Mouse (Mus musculus) gastrocnemius, adult 8-10 months (tissue): Measurements from ENCODE around the gene Als2cl. TPM values are rescaled to one million over a fixed set of nuclear protein-coding genes. Genes with fewer than 3 reads are reported as not detected.
A peak's percentile ranks its signal among the peaks of the same experiment; 100 is the strongest.

Experiments used
- DNase-seq, 2 experiments: peaks; one replicate each; pipeline ENCODE4 v3.0.0; 2022; ENCODE audit warnings: low spot score in 2 of 2
- microRNA-seq: library from miRNA; unstranded; fragments of <30 nt; microRNA quantifications from one replicate; pipeline ENCODE4 v1.2.0, GENCODE M21; 2022
- total RNA-seq, 4 experiments: library from RNA; stranded (reverse); gene quantifications; 2 replicates each; pipeline ENCODE4 v1.2.4; 2022

Als2cl gene
- total RNA-seq, 4 experiments from 2014 or later, result 2.6 to 3.2 (median 2.9) TPM

- DNase-seq, result no peak
Observed at GRCm38 (mm10) chr9:110916786-110917185, 37.1 kb downstream of the Als2cl start, which contains the start of gene Fam240a. Gene Fam240a, minus strand, starts transcription at chr9:110916861.

DNA sequence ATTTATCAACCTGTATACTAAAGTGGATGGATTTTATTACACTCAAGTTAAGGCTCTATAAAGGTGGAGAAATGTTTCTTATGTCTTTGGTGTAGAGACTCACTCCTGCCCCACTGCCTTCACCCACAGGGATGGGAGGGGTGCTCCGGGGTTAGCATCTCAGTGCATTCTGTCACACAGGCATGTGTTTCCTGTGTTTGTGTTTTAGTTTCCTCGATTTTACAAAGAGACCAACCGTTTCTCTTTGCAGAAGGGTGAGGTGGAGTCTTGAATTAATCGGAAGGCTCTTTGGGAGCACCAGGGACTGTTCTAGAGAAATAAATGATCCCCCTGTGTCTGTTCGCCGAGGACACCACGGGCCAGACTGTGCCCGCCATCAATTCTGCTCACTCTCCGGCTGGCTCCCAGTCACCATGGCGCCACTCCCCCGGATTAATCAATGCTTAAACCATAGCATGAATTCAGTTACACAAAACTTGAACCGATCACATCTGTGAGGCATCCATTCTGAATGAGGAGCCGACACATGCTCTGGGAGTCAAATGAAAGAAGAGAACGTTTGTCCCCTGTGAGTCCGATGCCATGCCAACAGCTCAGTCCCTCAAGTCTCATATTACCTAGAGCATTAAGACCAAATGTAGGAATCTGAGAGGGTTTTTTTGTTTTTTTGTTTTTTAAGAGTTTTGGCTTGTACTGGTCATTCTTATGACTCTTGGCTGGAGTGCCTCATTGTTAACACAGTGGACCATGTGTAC is 41.2 kb downstream of the Als2cl start:
- no peak for DNase-seq

DNA sequence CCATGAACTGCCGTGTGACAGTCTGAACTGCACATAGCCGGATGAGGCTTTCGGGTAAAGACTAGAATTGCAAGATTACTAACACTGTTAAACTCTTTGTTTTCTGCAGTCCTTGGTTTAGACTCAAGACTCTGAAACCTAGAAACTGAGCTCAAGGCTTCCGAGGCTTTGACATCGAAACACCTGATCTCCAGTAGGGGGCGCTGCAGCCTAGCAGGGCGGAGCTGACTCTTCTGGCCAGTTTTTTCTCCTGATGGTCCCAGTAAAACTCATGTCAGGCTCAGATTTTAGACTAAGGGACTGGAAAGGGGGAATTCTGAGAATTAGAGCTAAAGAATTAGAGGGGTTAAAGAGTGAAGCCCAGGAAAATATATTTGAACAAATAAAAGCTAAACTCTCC is 43.1 kb downstream of the Als2cl start:
- peak; percentile 51 to 57 for DNase-seq

DNA sequence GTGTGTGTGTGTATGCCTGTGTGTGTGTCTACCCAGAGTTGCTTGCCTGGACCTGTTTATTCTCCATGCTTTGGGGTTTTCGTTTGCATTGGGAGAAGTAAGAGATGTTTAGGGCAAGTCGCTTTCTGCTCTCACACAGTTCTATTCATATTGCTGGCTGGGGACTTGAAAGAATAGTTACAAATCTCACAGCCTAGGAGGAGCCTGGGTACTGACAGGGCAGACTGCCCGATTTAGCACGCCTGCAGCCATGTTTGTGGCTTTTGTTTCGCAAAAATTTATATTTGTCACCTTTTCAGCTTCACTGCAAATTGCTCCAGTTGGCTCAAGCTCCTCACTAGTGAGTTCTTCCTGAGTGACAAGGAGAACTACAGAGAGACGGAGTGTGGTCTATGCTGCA is 51.9 kb downstream of the Als2cl start:
- DNase-seq, result no peak

DNA sequence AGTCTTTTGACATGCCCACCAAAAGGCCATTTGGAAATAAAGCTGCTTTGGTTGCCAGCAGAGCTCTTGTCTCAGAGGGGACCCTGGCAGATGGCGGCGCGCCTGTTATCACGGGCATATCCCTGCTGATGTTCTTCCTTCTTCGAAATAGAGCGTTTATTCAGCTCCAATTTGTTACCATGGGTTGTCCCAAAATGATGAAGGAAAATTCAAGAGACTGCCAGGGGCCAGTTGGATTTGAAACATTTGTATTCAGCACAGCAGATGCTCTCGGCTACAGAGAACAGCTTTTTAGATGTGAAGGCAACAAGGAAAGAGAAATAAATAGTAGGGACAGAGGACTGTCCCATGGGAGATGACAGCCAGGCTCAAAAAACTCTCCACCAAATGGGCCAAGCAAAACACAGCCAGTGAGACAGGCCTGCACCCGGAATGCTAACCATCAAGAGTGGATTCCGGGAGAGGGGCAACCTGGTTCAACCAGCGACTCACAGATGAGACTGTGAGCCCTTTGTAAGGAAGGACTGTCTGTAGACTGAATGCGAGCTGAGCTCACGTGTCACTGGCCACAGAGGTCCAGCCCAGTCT is 54.3 kb downstream of the Als2cl start:
- DNase-seq, result no peak

GRCm38 (mm10) chr9:110935941-110936340 is 56.3 kb downstream of the Als2cl start:
- no peak for DNase-seq

- no peak for DNase-seq
Observed at GRCm38 (mm10) chr9:110937506-110938490, 58.1 kb downstream of the Als2cl start.

DNA sequence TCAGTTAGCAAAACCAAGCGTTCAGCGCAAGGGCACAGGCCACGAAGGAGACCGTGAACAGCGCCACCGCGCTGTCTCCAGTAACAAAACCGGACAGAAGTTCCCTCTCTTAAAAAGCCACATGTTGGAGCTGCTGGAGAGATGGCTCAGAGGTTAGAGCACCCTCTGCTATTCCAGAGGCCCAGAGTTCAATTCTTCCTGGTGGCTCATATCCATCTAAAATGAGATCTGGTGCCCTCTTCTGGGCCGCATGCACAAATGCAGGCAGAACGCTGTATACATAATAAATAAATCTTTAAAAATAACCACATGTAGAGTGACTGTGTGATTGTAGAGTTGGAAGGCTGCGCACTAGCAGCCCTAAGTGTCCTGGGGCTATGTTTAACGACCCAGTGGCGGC is 64.6 kb downstream of the Als2cl start:
- DNase-seq, result no peak

- DNase-seq, result no peak
Observed at GRCm38 (mm10) chr9:110945343-110945742, 65.7 kb downstream of the Als2cl start.

DNA sequence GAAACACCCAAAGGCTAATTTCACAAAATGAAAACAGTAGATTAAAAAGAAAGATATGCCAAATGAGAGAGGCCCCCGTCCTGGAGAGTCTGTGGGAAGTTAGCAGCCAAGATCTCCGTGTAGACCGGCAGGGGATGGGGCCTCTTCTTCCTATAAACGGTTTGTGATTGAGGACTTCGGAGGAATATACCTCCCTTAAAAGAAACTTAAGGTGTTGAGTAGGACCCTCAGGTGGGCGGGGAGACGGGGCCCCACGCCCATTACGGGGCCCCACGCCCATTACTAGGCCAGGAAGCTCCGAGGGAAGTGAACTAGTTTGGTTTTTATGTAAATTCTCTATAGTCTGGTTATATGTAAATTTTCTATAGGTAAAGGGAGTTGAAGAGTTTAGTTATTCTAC is 66.3 kb downstream of the Als2cl start, which contains the start of gene Tdgf1:
Gene Tdgf1 (minus strand): TSS at position 233 of the 400 bp plus-strand sequence.
- DNase-seq, result no peak

DNA sequence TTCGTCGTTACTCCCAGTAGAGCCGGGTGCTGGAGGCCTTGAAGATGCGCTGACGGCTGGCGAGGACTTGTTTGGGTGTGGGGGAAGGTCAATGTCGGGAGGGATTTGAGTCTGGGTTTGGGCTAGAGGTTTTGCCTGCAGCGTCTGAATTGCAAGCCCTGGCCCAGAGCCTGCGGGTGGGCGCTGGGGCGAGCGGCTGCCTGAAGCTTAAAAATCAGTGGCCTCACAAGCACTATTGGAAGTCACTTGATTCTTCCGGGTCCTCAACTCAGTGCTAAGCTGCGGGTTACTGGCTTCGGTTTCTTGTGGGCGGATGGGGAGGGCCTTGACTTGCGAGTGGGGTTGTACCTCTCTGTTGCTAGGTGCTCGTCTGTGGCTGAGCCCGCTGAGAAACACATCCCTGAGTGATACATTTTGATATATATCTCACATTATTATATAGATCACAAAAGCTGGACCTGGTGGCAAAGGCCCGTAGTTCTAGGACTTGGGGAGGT is 66.9 kb downstream of the Als2cl start:
- DNase-seq, result no peak

DNA sequence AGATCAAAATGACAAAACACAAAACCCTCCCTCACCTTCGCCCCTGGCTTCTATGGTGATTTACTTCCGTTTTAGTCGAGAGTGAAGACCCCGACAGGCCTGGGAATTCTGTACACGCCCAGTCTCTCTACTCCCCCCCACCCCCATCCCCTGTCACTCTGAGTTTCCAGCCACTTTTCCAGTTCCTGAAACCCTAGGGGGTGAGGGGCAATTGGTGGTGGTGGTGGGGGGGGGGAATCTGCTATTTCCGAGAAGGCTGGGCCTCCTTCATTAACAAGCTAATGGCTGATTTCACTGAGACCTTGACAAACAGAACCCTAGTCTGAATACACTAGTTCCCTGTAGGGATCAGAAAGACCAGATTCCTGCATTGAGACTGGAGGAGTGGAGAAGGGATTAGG is 67.6 kb downstream of the Als2cl start:
- no peak for DNase-seq

DNA sequence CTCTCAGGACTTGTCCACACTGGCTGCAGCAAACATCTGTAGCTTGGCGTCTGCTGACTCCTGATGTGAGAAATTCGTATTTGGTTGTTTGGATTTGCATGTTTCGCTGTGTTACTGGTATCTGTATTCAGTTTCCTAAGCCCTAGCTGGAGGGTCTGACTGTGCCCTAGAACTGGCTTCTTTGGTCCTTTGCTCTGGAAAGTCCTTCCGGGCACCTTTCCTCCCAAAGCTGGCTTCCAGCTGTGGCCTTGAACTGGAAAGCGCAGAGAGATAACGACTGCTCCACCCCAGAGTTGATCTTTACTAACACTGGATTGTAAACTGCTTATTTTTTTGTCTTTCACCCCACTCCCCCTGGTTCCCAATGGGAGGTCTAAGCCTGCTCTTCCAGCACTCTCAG is 68.2 kb downstream of the Als2cl start:
- DNase-seq, result no peak

- DNase-seq, result no peak
Observed at GRCm38 (mm10) chr9:110948813-110949310, 69.2 kb downstream of the Als2cl start.

GRCm38 (mm10) chr9:110950109-110950508 is 70.4 kb downstream of the Als2cl start:
- DNase-seq, result no peak

Small RNA genes within 50 kb of the gene (microRNA-seq; reads per million reads assigned to microRNA genes)
- not detected for gene Gm24269

Other genes with a start within 250 kb of the Als2cl start
- 1 to 10 TPM; 2.1 to 4.2 (median 3.1) TPM for gene Nbeal2, start 225.7 kb upstream of the Als2cl start, total RNA-seq
- gene Ccdc12, start 223.4 kb upstream of the Als2cl start, total RNA-seq, result 10 to 100 TPM; 38.8 to 53.8 (median 47.0) TPM
- 100 to 1,000 TPM; 644 to 855 (median 660) TPM for gene Myl3, start 138.0 kb upstream of the Als2cl start, total RNA-seq
- 1 to 10 TPM in 2 of 4 experiments, under 1 TPM in 2; 0.44 to 1.4 (median 1.0) TPM for gene Pth1r, start 132.7 kb upstream of the Als2cl start, total RNA-seq
- gene Prss42, start 81.7 kb upstream of the Als2cl start, total RNA-seq, result not detected
- not detected for gene Prss44, start 65.9 kb upstream of the Als2cl start, total RNA-seq
- gene Prss43, start 53.2 kb upstream of the Als2cl start, total RNA-seq, result not detected
- not detected for gene Prss45, start 45.3 kb upstream of the Als2cl start, total RNA-seq
- gene Prss46, start 35.4 kb upstream of the Als2cl start, total RNA-seq, result not detected
- not detected for gene Prss50, start 21.9 kb upstream of the Als2cl start, total RNA-seq
- gene Tmie, start 243 bp downstream of the Als2cl start, total RNA-seq, result under 1 TPM; 0.41 to 0.81 (median 0.64) TPM
- gene Fam240a, start 37.0 kb downstream of the Als2cl start, total RNA-seq, result 1 to 10 TPM in 2 of 4 experiments, under 1 TPM in 2; 0.65 to 2.2 (median 0.90) TPM
- not detected for gene Tdgf1, start 66.3 kb downstream of the Als2cl start, total RNA-seq
- 100 to 1,000 TPM in 1 of 4 experiments, 10 to 100 TPM in 3; 84.4 to 106 (median 97.6) TPM for gene Lrrc2, start 71.7 kb downstream of the Als2cl start, total RNA-seq
- 1 to 10 TPM in 1 of 4 experiments, under 1 TPM in 3; 0.60 to 1.2 (median 0.76) TPM for gene Rtp3, start 110.7 kb downstream of the Als2cl start, total RNA-seq
- not detected for gene Ltf, start 139.4 kb downstream of the Als2cl start, total RNA-seq
- gene Ccrl2, start 177.6 kb downstream of the Als2cl start, total RNA-seq, result 10 to 100 TPM in 1 of 4 experiments, 1 to 10 TPM in 3; 4.4 to 10.9 (median 5.2) TPM
- gene Lrrfip2, start 237.7 kb downstream of the Als2cl start, total RNA-seq, result 10 to 100 TPM; 60.4 to 79.8 (median 70.3) TPM